Mouse (Mus musculus): Measurements from ENCODE around the gene Lpar3.

Lpar3 gene

GRCm38 (mm10) chr3:146309586-146309985, 88.8 kb downstream of the Lpar3 start:
- DNase-seq (ENCODE audit: low spot score), result no peak

DNA sequence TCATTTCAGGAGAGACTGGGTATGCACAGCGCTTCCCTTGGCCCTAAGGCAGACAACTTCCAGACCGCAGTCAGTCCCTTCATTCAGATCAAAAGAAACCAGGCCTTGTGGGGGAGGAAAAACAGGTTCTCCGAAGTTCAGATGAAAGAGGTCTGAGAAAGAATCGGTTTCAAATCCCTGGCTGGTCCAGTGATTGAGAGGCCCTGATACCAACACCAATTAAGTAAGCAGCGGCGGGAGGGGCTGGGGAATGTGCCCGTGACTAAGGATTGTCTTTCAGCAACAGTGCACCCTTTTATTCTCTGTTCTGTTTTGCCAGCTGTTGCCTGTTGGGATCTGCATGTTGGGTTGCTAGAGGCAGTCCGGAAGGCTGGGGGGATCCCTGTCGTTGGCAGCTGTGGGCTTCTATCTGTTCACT, 90.4 kb downstream of the Lpar3 start:
- no peak for DNase-seq (ENCODE audit: low spot score)

DNA sequence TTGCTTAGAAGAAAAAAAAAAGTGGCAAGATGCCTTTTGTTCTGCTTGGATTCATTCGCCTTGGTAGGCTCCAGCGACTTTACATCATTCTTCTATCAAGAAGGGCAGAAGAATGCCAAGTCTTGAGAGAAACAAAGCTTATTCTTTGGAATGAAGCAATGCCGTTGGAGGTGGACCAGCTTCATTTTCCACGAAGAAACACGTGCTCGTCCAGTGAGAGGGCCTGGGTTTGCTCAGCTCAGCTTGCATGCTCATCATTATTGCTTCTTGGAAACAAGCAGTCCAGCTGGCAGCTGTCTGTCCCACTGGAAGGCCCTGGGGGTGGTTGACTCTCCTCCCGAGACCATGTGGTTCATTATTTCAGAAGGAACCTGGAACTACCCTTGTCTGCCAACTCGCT, 94.7 kb downstream of the Lpar3 start:
- no peak for DNase-seq (ENCODE audit: low spot score)

DNA sequence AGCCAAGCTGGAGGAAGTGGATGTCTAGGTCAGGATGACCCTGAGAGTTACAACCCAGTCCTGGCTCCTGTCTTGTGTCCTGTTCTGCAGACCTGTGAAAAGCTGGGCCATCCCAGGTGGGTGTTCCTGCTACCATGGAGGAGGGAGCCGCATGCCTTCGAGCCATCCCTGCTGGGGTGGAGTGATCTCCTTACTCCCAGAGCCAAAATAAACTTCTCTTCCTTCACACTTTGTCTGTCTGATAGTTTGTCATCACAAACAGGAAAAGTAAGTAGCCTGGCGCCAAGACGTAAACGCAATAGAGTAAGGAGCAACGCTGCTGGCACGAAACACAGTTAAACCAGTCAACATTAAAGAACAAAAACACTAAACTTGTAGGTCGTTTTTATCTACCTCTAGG, 95.5 kb downstream of the Lpar3 start:
- DNase-seq (ENCODE audit: low spot score), result no peak

- no peak for DNase-seq (ENCODE audit: low spot score)
Measured at GRCm38 (mm10) chr3:146317366-146317765, 96.6 kb downstream of the Lpar3 start.

- no peak for DNase-seq (ENCODE audit: low spot score)
Measured at GRCm38 (mm10) chr3:146317911-146318310, 97.1 kb downstream of the Lpar3 start.

DNA sequence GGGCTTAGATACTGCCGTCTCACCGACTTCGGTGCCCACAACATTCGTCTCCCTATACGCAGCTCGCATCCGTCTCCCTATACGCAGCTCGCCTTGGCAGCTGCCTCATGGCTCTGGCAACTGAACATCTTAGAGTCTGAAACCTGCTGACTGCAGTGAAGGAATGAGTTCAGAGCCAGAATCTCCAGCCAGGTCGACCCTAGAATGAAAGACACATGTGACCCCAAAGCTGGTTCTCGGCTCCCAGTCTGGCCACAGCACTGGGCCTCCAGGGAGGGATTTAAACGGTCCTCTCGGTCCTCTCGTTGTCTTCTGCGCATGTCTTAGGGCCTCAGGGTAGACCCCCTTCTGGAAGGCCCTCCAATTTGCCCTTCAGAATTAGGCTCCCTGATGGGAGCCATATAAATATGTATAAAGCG, 97.8 kb downstream of the Lpar3 start:
- no peak for DNase-seq (ENCODE audit: low spot score)

DNA sequence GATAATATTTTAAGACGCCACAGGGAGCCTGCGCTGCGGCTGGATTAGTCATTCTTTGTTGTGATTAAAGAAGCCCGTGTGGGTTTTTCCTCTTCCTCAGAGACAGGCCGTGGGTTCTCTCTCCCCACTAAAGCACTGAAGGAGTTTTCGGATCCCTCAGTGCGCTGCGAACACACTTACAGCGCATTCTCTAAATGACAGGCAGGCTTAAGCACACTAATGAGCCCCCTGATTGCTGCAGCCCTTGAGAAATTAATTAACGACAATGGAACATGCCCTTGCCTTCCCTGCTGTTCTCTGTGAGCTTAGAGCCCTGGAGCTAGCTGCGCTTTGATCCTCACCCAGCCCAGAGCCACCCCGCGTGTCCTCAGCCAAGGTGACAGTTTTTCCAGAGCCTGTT, 98.2 kb downstream of the Lpar3 start:
- DNase-seq (ENCODE audit: low spot score), result no peak

- no peak for DNase-seq (ENCODE audit: low spot score)
Measured at GRCm38 (mm10) chr3:146319503-146319902, 98.7 kb downstream of the Lpar3 start.

- no peak for DNase-seq (ENCODE audit: low spot score)
Measured at GRCm38 (mm10) chr3:146324949-146325348, 104.2 kb downstream of the Lpar3 start.

DNA sequence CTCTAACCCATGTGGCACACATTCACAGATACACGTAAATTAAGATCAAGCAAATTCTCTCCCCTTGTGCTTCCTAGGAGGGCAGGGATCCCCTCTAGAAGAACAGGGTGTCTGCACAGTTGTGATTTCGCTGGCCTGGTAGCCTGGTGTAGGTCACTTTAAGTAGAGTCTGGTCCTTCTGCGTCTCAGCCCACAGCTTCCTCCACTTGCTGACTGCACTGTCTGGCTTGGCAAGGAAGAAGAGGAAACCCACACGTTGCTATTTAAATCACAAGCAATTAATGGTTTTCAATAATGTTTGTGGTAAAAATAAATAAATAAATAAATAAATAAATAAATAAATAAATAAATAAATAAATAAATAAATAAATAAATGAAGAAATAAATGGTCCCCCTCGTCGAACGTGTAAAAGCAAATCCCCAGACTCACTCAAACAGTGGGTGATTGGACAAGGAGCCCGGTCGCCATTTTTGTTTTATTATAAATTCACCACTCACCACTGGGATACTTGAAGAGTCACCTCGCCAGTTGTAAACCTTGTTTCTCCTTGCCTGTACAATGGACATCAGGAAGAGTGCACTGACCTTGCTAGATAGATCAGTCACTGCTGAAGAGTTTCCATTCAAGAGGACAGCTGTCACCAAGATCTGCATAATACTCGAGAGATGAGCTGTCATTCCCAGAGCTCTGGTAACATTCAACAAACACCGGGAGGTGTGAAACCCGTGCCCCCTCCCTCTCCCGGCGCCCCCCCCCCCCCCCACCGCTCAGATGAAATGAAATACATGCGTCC, 106.2 kb downstream of the Lpar3 start:
- DNase-seq (ENCODE audit: low spot score), result no peak

DNA sequence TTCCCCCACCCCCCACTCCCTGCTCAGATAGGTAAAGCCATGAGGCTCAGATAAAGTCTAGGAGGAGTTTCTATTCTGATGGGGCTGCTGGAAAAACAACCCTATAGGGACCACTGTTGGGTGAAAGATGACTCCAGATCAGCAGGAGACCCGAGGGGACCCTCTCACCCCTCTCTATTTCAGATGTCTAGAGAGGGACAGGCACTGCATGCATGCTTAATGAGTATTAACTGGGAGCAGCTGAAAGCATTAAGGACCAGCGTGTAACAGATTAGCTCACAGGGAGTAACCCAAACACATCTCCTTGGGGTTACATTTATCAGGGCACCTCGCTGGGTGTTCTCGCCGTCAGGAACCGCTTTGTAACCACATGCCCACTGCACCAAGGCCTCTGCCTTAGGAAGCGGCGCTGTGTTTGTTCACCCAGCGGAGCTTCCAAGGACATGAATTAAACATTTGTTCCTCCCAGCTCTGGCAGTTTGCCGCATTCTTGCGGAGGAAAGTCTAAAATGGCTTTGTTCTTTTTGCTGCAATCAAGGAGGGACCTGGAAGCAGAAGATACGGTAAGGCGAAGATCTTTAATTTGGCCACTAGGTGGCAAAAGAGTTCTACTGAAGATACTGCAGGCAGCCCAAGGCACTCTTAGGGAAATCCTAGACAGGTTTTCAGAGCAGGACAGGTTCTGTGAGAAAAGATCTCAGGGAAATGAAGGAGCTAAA, 106.9 kb downstream of the Lpar3 start:
- DNase-seq (ENCODE audit: low spot score), result peak; percentile 90

DNA sequence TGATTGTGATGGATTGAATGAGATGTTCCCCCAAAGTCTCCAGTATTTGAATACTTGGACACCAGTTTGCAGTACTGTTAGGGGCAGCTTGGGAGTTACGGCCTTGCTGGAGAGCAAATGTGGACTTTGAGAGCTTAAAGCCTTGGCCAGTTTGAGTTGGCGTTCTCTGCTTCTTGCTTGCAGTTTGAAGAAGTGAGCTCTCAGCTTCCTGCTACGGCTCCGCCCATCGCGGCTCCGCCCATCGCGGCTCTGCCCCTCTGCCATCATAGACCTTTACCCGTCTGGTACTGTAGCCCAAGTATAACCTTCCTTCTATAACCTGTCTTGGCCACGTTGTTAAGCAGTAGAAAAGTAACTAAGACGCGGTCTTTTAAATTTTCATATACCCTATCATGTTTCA, 108.0 kb downstream of the Lpar3 start:
- DNase-seq (ENCODE audit: low spot score), result peak; percentile 18

DNA sequence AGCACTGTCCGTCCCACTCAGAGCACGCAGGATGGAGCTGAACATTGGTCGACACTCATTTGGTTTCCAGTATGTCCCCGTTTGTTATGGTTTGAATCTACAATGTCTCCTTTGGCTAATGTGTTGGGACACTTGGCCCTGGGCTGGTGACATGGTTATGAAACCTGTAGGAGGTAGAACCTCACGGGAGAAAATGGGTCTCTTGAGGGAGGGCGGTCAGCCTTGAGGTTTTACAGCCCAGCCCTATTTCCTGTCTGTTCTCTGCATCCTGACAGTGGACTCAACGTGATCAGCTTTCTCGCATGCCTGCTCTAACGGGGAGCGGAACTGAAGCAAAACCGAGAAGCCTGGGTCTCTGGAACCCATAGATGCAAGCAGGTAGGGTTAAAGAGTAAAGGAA, 111.1 kb downstream of the Lpar3 start:
- DNase-seq (ENCODE audit: low spot score), result no peak

DNA sequence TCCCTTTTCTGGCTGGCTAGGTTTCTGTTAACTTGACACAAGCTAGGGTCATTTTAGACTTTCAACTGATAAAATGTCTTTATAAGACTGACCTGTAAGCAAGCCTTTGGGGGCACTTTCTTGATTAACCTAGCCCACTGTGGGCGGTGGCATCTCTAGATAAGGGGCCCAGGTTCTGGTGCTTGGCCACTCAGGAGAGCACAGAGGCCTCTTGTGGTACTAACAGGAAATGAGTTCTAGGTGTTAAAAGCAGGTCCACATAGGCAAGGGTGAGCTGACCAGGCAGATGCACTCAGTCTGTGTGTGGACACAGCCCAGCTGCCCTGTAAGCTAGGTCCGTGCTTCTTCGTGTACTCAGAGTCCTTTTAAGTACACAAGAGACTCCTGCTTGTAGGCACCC, 112.5 kb downstream of the Lpar3 start:
- no peak for DNase-seq (ENCODE audit: low spot score)

DNA sequence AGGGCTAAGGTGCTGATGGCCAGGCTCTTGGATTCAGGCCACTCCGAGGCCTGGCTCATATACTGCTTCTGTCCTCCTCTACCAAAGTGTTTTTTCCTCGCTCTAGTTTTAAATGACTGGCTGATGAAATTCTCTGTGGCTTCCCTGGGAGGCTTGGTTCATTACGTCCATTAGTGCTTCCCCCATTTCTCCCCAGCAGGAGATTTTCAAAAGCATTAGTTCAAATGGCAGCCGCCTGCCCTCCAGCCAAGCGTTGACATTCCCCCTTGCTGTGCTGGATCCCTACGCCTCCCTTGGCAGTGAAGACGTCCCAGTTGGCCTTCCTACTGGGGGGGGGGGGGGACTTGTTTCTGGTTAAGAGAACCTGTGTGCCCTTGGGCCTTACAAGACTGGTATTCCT, 113.3 kb downstream of the Lpar3 start:
- no peak for DNase-seq (ENCODE audit: low spot score)
